Mouse (Mus musculus) liver, embryonic 11.5 days (tissue): ENCODE results near the gene Gm21958. TPM values are rescaled to one million over a fixed set of nuclear protein-coding genes. Genes with fewer than 3 reads are reported as not detected.

ENCODE experiments used
- ATAC-seq: fragments of 200-750 bp; cut with Nextera tagmentation; replicated peaks from 2 replicates; pipeline ENCODE4 v1.8.0; 2017; ENCODE audit warnings: moderate number of reproducible peaks, mild to moderate bottlenecking, moderate TSS enrichment, moderate library complexity; ENCODE audit not compliant: low FRiP score
- DNase-seq: peaks from one replicate; pipeline ENCODE4 v3.0.0-alpha.2; 2017; ENCODE audit warnings: low spot score
- H3K27ac ChIP-seq: fragments of 300-500 bp; sonication (generic); 2 replicates; pipeline ENCODE4 v1.5.1; 2014; ENCODE audit warnings: mild to moderate bottlenecking, low read depth, low read length, control low read depth
- H3K27me3 ChIP-seq: fragments of 300-500 bp; sonication (generic); replicated peaks from 2 replicates; pipeline ENCODE4 v1.6.1; 2014; ENCODE audit warnings: low read length, mixed read lengths; ENCODE audit not compliant: control insufficient read depth, insufficient read depth
- H3K36me3 ChIP-seq: fragments of 300-500 bp; sonication (generic); 2 replicates; pipeline ENCODE4 v1.6.1; 2014; ENCODE audit warnings: mild to moderate bottlenecking, low read length, moderate library complexity, mixed read lengths; ENCODE audit not compliant: control insufficient read depth, insufficient read depth
- H3K4me1 ChIP-seq: fragments of 300-500 bp; sonication (generic); replicated peaks from 2 replicates; pipeline ENCODE4 v1.6.1; 2014; ENCODE audit warnings: low read length, mixed read lengths; ENCODE audit not compliant: control insufficient read depth, insufficient read depth
- H3K4me2 ChIP-seq: fragments of 300-500 bp; sonication (generic); 2 replicates; pipeline ENCODE4 v1.6.1; 2014; ENCODE audit warnings: mild to moderate bottlenecking, control low read depth, moderate library complexity
- H3K4me3 ChIP-seq: fragments of 300-500 bp; sonication (generic); 2 replicates; pipeline ENCODE4 v1.5.1; 2014; ENCODE audit warnings: low read depth, low read length, control low read depth
- H3K9ac ChIP-seq: fragments of 300-500 bp; sonication (generic); 2 replicates; pipeline ENCODE4 v1.6.1; 2014; ENCODE audit warnings: low read depth, low read length, control low read depth
- H3K9me3 ChIP-seq: fragments of 300-500 bp; sonication (generic); 2 replicates; pipeline ENCODE4 v1.6.1; 2016; ENCODE audit warnings: low read length, inconsistent platforms, mixed read lengths; ENCODE audit not compliant: control insufficient read depth
- WGBS: fragments of 180-500 bp; shearing (Covaris S2); extraction: QIAGEN DNeasy Blood & Tissue Kit; methylation state at CpG from one replicate; pipeline ENCODE4 v1.1.7; 2014; 5-methylcytosine and 5-hydroxymethylcytosine counted together
- polyA plus RNA-seq: library from polyadenylated mRNA; unstranded; fragments of >200 nt; fragmentation: Nextera tagmentation; extraction: Ambion mirVana; gene quantifications from 2 replicates; pipeline ENCODE4 v1.2.1, GENCODE M21; 2014

Gene Gm21958
- polyA plus RNA-seq, 1 experiment from 2014 or later, result not detected

DNA sequence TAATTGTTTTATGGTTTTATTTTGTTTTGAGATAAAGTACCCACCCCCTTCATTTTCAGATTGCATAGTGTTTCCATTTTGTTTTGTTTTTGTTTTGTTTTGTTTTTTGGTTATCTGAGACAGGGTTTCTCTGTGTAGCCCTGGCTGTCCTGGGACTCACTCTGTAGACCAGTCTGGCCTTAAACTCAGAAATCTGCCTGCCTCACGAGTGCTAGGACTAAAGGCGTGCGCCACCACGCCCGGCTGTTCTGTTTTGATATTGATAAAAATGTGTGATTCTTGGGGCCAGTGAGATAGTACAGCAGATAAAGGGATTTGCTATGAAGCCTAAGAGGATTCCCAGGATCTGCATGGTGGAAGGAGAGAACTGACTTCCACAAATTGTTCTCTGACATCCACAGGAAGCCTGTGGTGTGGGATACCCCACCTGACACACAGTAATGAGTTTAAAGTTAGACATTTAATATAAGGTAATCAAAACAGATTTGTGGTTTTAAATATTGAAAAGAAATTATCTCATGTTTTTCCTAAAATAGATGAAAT is 14.3 kb downstream of the Gm21958 start:
- ATAC-seq (no peak), DNase-seq (no peak)
- peaks cover 25% of the 10 kb centered on the region; the same call in 1 of the 2 replicates for H3K36me3 ChIP-seq
- H3K4me3 ChIP-seq, result no peak overlapping the region
- H3K9me3 ChIP-seq, result no peaks in the 10 kb centered on the region
- H3K9ac ChIP-seq, result no peak overlapping the region
- no peak overlapping the region for H3K27ac ChIP-seq
- H3K27me3 ChIP-seq, result no peaks in the 10 kb centered on the region
- no peak overlapping the region for H3K4me2 ChIP-seq
- WGBS, result 59% methylated on average over 5 of the region's 5 CpGs
- H3K4me1 ChIP-seq, result 0 out of 2 replicates have a peak, but pooled peaks cover under 1% of the 10 kb centered on the region

DNA sequence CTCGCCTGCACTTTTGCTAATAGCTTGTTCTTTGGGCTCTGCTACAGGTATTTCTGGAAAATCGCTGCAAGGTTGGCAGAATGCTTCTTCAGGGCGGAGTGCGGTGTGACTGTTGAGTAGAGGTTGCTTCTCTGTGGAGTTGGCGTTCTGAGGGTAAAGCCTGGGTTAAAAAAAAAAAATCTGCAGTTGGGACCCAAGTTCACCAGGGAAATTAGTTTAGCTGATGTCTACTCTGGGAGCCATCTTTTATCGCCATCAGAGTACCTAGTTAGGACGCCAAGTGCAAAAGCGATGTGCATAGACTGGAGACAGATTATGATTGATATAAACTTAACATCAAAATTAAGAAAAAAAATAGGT is 21.1 kb downstream of the Gm21958 start:
- DNase-seq (no peak), ATAC-seq (peak; percentile 15; the same call in 1 of the 2 replicates)
- Histone ChIP-seq H3K9ac (peak overlapping the region; percentile 78), H3K27me3 (no peaks in the 10 kb centered on the region), H3K36me3 (peaks cover 8% of the 10 kb centered on the region; the same call in 1 of the 2 replicates), H3K4me2 (peak overlapping the region; percentile 67), H3K9me3 (no peaks in the 10 kb centered on the region), H3K4me1 (0 out of 2 replicates have a peak, but pooled peaks cover 2% of the 10 kb centered on the region), H3K4me3 (peak overlapping the region; percentile 68), H3K27ac (peak overlapping the region; percentile 80)
- WGBS, result under 1% methylated on average over 8 of the region's 8 CpGs

DNA sequence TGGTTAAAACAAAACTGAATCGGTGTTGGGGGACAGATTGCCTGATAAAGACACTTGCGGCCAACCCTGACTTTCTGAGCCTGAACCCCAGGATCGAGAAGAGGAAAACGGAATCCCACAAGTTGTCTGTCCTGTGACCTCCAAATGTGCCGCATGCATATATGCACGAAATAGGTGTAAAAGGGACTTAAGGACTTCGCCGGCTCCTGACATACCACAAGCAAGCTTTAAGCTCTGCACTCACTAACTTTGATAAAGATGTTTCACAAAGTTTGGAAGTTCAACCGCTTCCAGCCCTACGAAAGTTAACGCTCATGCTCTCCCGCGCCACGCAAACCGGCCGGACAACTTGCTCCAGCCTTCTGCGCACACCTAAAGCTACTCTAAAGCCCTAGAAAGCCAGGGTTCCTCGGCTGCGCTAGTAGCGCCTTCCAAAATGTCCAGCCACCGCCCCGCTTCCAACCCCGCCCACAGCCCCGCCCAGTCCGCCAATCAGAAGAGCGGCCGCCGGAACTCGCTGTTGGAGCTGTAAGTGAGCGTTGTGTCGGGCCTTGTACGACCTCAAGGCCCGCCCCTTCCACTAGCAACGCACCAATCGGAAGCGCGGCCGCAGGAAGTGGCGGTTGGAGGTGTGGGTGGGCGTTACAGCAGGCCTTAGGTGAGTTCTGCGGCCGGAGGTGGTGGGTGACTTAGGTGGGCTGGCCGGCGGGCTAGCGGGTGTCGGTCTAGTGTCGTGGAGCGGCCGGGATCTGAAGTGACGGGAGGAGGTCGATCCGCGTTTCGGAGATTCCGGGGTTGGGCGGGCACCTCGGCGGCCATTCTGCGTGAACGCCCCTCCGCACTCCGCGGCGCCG is 21.7 kb downstream of the Gm21958 start, which contains the start of gene Supt20:
Gene Supt20, plus strand, starts transcription at position 606 of the 854 bp plus-strand sequence.
- 1% methylated on average over 65 of the region's 65 CpGs for WGBS
- Histone ChIP-seq H3K9ac (peak within 1 kb of the TSS; percentile 78), H3K4me1 (0 out of 2 replicates have a peak, but pooled peaks cover 2% of the 10 kb centered on the region), H3K27ac (peak within 1 kb of the TSS; percentile 80), H3K4me2 (peak within 1 kb of the TSS; percentile 90), H3K9me3 (no peaks in the 10 kb centered on the region), H3K27me3 (no peaks in the 10 kb centered on the region), H3K36me3 (peaks cover 8% of the 10 kb centered on the region; the same call in 1 of the 2 replicates), H3K4me3 (peak within 1 kb of the TSS; percentile 68)
- DNase-seq (peak; percentile 86), ATAC-seq (peak; percentile 99)

DNA sequence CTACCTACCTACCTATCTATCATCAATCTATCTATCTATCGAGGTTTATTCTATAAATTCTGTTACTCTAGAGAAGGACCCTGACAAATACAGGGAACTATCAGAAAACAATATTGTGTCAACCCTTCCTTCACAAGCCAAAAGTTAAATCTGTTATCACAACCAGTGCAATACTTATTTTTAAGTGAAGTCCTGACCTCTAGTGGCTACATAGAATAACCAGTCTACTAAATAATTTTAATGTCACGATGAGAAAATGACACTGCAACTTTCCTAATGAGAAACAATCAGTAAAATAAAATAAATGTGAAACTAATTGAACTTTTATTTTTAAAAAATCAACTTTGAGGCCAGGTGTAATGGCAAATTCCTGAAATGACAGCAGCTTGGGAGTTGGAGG is 25.1 kb downstream of the Gm21958 start:
- no peaks in the 10 kb centered on the region for H3K9me3 ChIP-seq
- H3K27ac ChIP-seq, result no peak overlapping the region
- H3K9ac ChIP-seq, result no peak overlapping the region
- H3K4me2 ChIP-seq, result no peak overlapping the region
- no peaks in the 10 kb centered on the region for H3K4me1 ChIP-seq
- H3K27me3 ChIP-seq, result no peaks in the 10 kb centered on the region
- H3K4me3 ChIP-seq, result no peak overlapping the region
- H3K36me3 ChIP-seq, result no peaks in the 10 kb centered on the region
- DNase-seq (no peak), ATAC-seq (no peak)
- 44% methylated on average over 2 of the region's 2 CpGs for WGBS

DNA sequence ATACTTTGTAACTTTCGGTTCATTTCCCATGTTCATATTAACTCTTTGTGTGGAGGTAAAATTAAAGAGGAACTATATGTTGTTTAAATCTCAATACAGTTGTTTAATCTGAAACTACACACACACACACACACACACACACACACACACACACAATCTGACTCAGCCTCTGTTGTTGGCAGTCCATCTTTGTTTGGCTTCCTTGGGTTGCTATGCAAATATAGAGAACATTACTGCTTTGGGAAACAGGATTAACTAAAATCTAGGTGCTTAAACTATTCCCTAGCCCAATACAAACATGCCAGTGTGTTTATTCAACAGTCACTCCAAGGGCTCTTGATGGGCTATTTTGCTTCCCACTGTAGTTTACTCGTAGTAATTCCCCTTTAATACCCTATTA is 26.9 kb downstream of the Gm21958 start:
- H3K27ac ChIP-seq, result no peak overlapping the region
- H3K4me1 ChIP-seq, result no peaks in the 10 kb centered on the region
- no peak overlapping the region for H3K9ac ChIP-seq
- H3K4me3 ChIP-seq, result no peak overlapping the region
- 68% methylated on average over 2 of the region's 2 CpGs for WGBS
- H3K27me3 ChIP-seq, result no peaks in the 10 kb centered on the region
- no peak for ATAC-seq
- no peaks in the 10 kb centered on the region for H3K36me3 ChIP-seq
- H3K4me2 ChIP-seq, result no peak overlapping the region
- no peaks in the 10 kb centered on the region for H3K9me3 ChIP-seq
- no peak for DNase-seq

DNA sequence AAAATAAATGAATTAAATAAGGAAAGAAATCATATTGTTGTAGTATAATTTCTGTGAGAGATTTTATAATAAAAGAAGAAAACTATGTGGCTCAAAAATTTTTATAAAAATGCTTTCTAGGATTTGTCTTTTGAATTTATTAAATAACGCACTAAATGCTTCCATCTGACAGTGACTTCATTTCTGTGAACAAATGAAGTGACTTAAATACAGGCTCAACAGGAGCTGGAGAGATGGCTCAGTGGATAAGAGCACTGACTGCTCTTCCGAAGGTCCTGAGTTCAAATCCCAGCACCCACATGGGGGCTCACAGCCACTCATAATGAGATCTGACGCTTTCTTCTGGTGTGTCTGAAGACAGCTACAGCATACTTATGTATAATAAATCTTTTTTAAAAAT is 29.0 kb downstream of the Gm21958 start:
- Histone ChIP-seq H3K4me2 (no peak overlapping the region), H3K27ac (no peak overlapping the region), H3K4me1 (no peaks in the 10 kb centered on the region), H3K9me3 (no peaks in the 10 kb centered on the region), H3K4me3 (no peak overlapping the region), H3K36me3 (no peaks in the 10 kb centered on the region), H3K27me3 (no peaks in the 10 kb centered on the region), H3K9ac (no peak overlapping the region)
- ATAC-seq, result no peak
- 94% methylated on average over 3 of the region's 3 CpGs for WGBS
- no peak for DNase-seq

DNA sequence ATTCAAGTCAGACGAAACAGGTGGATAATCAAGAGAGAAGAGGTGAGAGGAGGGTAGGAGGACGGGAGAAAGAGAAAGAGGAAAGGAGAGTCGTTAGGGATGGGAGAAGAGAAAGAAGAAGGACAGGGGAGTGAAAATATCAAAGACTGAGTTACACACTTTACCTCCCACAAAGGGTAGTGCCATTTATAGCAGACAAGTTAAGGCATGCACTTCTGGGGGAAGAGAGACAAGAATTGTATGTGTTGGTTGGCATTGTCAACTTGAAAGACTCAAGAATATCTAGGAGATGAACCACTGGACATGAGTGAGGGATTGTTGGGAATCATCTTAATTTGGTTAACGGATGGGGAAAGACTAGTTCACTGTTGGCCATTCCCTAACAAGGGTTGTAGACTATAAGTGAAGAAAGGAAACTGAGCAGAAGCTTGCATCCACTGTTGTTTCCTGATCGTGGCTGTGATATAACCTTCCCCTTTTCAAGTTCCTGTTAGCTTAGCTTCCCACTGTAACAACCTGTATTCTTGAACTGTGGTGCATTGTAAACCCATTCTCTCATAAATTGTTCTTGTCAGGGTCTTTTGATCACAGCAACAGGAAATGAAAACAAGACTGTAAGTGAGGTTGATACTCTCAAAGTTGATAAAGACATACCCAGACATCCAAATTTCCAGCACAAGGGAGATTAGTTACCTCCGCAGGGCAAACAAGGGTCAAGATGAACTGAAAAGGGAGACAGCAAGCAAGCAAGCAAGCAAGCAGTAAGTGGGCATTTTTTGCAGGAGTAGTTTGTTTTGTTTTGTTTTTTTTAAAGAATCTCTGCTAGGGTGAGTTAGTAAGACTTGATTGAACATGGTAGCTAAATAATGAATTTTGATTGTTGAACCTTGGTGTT is 32.6 kb downstream of the Gm21958 start:
- Histone ChIP-seq H3K9me3 (no peaks in the 10 kb centered on the region), H3K36me3 (no peaks in the 10 kb centered on the region), H3K9ac (no peak overlapping the region), H3K4me3 (no peak overlapping the region), H3K4me2 (no peak overlapping the region), H3K27me3 (no peaks in the 10 kb centered on the region), H3K4me1 (no peaks in the 10 kb centered on the region), H3K27ac (no peak overlapping the region)
- DNase-seq, result no peak
- WGBS, result 45% methylated on average over 6 of the region's 6 CpGs
- ATAC-seq, result no peak

DNA sequence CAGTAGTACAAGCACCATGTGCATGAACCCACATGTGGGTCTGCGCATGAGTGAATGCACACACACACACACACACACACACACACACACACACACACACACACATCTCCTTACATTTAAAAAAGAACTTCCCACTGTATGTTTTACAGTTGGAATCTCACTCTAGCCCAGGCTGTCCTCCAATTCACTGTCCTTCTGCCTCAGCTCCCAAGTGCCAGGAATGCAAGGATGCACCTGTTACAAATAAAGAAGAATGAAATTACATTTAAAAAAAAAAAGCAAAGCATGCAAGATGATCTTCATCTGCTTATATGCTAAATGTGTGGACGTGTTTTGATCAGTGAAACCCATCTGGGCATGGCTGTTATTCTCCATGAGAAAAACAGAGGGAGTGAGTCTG is 37.3 kb downstream of the Gm21958 start:
- H3K9ac ChIP-seq, result no peak overlapping the region
- no peak overlapping the region for H3K4me3 ChIP-seq
- H3K9me3 ChIP-seq, result no peaks in the 10 kb centered on the region
- H3K27ac ChIP-seq, result no peak overlapping the region
- no peak overlapping the region for H3K4me2 ChIP-seq
- WGBS, result 74% methylated on average over 2 of the region's 2 CpGs
- no peaks in the 10 kb centered on the region for H3K27me3 ChIP-seq
- ATAC-seq (no peak), DNase-seq (no peak)
- H3K36me3 ChIP-seq, result no peaks in the 10 kb centered on the region
- H3K4me1 ChIP-seq, result no peaks in the 10 kb centered on the region
